Mouse (Mus musculus) layer of hippocampus, postnatal 10 days (tissue): ENCODE results near the gene Gm7579. TPM values are rescaled to one million over a fixed set of nuclear protein-coding genes. Genes with fewer than 3 reads are reported as not detected.
"Not testable (repeated sequence)": the region's sequence is repeated elsewhere in the genome, so short reads cannot be mapped to it uniquely, and the experiment has no call there.

ENCODE experiments used
- DNase-seq, 2 experiments: peaks; one replicate each; pipeline ENCODE4 v3.0.0; 2021; ENCODE audit warnings: low spot score in 2 of 2
- long read RNA-seq: library from polyadenylated mRNA; stranded (forward); transcript quantifications from one replicate; pipeline ENCODE4 v2.0.0, GENCODE M21; 2023
- total RNA-seq, 2 experiments: library from RNA; stranded (reverse); gene quantifications; 2 replicates each; pipeline ENCODE4 v1.2.3; 2021

The Gm7579 gene
- not detected for total RNA-seq
- long read RNA-seq, result 0 reads

DNA sequence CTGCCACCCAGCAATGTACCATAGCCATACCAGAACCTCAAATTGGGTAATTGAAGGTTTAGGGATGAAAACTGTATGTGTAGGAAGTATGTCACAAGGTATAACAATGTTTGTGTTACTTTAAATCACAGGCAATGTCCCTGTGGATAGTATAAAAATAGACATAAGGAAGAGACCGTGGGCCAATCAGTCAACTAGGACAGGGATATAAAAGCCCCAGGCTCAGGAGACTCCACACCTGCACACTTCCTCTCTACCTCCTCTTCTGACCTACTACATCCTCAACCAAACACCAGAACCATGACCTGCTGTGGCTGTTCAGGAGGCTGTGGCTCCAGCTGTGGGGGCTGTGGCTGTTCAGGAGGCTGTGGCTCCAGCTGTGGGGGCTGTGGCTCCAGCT is at the start of gene Gm7579:
Gm7579 (plus strand) TSS at position 301 of the 400 bp plus-strand sequence.
- DNase-seq, result no peak

DNA sequence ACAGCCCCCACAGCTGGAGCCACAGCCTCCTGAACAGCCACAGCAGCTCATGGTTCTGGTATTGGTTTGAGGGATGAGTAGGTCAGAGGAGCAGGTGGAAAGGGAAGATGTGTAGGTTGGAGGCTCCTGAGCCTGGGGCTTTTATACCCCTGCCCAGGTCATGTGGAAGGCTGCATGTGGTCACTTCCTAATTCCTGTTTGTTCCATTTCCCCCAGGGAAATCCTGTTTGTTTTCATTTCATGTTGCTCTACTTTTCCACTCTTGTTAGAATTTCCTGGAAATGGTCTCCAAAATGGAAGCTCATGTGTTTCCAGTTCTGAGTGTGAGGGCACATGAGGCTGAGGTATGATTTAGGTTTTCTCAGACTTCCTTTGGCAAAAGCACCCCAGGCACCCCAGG is 46.0 kb upstream of the Gm7579 start, which contains the start of gene Gm4553:
Gm4553 (minus strand) TSS at position 101 of the 400 bp plus-strand sequence.
- not testable (repeated sequence) for DNase-seq

DNA sequence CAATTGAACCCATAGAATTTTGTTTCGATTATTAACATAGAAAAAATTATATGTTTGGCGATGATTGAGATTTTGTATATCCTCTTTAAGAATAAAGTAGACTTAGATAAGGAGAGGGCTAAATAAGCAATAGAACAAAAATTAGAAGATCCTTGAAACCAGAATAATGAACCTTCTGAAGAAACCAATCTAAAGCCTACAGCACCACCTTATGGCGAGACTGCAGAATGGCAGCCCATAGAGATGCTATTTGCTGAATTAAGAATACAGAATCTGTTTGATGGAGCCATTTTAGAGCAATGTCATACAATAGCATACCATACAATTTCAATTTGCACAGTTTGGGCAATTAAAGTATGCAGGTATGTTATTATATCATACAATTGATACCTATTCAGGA is 41.8 kb upstream of the Gm7579 start:
- DNase-seq, result no peak

DNA sequence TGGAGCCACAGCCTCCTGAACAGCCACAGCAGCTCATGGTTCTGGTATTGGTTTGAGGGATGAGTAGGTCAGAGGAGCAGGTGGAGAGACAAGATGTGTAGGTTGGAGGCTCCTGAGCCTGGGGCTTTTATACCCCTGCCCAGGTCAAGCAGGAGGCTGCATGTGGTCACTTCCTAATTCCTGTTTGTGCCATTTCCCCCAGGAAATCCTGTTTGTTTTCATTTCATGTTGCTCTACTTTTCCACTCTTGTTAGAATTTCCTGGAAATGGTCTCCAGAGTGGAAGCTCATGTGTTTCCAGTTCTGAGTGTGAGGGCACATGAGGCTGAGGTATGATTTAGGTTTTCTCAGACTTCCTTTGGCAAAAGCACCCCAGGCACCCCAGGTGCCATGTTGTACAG is 35.8 kb upstream of the Gm7579 start, which contains the start of gene Krtap5-2:
Krtap5-2 (minus strand) TSS at position 101 of the 400 bp plus-strand sequence.
- DNase-seq, result not testable (repeated sequence)

DNA sequence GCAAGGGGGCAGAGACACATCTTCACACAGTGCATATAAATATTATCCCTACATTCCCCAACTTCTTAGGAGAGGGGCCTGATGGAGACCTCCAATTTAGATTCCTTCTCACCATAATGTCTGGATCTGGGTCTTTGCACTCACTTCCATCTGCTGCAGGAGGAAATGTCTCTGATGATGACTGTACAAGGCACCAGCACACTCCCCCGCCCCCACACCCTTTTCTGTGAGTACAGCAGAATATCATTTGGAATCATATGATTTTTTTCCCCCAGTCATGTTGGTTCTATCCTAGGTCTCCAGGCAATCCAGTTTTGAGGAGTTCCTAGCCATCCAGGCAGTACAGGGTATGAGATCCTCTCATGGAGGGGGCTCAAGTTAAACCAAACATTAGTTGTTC is 33.0 kb upstream of the Gm7579 start:
- DNase-seq, result no peak

DNA sequence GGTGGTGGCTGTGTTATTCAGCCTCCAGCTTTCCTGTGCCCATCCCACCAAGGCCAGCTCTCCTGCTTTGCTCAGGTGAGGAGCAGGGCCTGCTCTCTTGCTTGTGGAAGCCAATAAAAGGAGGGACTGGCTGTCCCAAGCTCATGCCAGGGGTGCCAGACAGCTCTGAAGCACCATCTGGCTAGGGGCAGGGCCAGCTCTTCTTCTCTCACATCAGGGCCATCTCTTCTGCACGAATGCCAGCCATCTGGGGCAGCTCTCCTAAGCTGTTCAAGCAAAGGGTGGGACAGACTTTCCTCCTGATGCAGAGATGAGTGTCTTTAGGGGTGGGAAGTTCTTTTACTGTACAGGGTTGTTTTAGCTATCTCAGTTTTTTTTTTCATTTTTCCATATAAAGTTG is 30.6 kb upstream of the Gm7579 start:
- no peak for DNase-seq

DNA sequence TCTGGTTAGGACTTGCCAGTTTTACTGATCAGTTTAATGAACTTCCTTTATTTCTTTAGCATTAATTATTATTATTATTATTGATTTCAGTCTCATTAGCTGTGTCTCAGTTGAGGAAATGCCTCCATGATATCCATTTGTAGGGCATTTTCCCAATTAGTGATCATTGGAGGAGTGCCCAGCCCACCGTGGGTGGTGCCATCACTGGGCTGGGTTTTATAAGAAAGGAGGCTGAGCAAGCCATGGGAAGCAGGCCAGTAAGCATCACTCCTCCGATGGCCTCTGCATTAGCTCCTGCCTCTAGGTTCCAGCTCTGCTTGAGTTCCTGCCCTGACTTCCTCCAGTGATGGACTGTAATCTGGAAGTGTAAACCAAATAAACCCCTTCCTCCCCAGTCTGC is 23.5 kb upstream of the Gm7579 start:
- no peak for DNase-seq

DNA sequence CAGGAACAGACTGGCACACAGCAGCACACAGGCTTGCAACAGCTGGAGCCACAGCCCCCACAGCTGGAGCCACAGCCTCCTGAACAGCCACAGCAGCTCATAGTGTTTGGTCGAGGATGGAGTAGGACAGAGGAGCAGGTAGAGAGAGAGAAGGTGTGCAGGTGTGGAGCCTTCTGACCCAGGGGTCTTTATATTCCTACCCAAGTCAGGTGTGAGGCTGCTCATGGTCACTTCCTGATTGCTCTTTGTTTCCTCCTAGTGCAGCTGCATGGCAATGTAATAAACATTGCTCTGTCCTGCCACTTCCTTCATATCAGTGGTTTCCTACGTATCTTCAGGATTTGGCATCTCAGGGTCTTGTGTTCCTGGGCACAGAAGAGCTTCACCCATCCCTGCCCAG is 21.4 kb upstream of the Gm7579 start, which contains the start of gene Gm10153:
Gm10153 (minus strand) TSS at position 101 of the 400 bp plus-strand sequence.
- no peak for DNase-seq

DNA sequence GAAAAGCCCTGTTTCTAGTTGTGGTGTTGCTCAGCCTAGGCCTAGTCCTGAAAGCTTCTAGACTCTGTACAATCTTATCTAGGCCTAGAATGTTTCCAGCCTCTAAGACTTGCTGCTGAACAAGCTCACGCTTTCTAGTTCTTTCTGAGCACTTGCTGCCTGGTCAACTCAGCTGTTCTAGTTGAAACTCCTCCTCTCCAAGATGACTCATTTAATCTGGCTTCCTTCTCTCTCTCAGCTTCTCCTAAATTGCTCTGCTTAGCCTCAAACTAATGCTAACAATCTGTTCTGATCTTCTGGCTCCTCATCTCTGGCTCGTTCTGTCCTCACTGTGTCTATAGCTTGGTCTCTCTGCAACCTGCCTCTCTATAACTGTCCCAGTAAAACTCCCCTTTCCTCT is 12.9 kb upstream of the Gm7579 start:
- DNase-seq, result no peak

DNA sequence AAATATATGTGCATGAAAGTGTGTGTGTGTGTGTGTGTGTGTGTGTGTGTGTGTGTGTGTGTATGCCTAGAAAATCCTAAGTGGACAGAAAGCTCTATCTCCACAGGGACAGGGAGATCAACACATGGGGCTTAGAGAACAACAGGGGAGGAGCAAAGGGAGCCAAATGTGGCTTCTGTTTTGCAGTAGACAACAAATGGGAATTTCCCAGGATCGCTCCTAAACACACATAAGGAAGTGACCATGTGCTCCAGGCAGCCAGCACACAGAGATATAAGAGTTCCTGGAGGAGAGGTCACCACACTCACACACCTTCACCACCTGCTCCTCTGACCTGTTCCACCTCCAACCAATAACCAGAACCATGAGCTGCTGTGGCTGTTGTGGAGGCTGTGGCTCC is 10.6 kb upstream of the Gm7579 start, which contains the start of gene Krtap5-3:
Krtap5-3 (plus strand) TSS at position 301 of the 400 bp plus-strand sequence.
- no peak for DNase-seq

DNA sequence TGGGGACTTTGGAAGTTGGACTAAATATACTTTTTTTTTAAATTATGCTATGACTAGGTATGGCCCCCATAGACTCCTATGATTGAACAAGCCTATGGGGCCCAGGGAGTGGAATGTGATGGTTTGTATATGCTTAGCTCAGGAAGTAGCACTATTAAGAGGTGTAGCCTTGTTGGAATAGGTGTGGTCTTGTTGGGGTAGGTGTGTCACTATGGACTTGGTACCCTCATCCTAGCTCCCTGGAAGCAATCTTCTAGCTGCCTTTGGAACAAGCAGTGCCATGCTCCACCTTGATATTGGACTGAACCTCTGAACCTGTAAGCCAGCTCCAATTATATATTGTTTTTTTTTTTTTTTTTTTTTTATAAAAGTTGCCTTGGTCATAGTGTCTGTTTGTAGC is 6.2 kb upstream of the Gm7579 start:
- DNase-seq, result no peak

DNA sequence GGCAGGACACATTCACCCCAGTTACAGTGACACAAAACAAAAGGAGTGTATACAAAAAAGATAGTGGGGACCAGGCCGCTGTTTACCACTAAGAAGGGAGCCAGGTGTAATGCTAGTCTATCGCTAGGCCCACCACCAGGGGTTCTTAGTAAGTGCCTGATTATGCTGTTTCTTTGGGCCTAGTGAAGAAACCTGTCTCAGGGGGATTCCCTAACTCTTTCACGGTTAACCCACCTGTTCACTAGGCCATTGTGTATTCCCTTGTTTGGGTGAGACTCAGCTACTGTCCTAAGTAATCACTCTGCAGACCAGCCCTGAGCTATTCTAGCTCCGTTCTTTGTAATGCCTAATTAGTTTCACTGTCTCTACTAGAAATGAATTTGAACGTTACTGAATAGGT is 4.8 kb upstream of the Gm7579 start:
- not testable (repeated sequence) for DNase-seq

DNA sequence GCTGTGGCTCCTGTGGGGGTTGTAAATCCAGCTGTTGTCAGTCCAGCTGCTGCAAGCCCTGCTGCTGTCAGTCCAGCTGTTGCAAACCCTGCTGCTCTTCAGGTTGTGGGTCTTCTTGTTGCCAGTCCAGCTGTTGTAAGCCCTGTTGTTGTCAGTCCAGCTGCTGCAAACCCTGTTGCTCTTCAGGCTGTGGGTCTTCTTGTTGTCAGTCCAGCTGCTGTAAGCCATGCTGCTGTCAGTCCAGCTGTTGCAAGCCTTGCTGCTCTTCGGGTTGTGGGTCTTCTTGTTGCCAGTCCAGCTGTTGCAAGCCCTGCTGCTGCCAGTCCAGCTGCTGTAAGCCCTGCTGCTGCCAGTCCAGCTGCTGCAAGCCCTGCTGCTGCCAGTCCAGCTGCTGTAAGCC is 477 bp downstream of the Gm7579 start:
- not testable (repeated sequence) for DNase-seq

DNA sequence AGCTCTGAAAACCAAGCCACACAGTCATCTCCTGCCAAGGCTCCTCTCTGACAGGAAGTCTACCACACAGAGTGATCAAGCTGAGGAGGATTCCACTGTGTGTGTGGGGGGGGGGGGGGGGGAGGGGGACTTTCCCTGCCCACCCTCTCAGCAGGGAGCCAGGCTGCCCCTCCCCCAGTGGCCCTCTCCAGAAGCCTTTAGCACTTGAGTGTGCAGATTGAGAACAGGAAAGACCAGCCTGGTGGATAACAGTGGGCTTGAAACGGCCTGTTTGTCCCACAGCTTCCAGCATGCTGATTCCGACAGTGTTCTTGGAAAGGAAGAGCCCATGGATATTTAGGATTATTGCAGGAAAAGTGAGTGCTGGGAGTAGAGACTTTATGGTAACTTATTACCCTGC is 12.9 kb downstream of the Gm7579 start:
- DNase-seq, result no peak

DNA sequence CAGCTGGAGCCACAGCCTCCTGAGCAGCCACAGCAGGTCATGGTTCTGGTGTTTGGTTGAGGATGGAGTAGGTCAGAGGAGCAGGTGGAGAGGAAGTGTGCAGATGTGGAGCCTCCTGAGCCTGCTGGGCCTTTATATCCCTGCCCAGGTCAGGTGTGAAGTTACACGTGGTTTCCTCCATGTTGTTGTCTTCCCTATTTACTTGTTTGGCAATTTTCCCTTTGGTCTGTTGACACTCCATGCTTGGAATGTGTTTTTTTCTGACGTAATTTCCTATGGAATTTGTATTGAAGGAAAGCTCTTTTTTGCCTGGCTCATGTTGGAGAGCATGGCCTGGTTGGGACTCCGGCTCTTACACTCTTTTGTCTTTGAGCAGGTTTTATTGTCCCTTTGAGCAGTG is 18.2 kb downstream of the Gm7579 start, which contains the start of gene Krtap5-5:
Krtap5-5 (minus strand) TSS at position 101 of the 400 bp plus-strand sequence.
- not testable (repeated sequence) for DNase-seq

DNA sequence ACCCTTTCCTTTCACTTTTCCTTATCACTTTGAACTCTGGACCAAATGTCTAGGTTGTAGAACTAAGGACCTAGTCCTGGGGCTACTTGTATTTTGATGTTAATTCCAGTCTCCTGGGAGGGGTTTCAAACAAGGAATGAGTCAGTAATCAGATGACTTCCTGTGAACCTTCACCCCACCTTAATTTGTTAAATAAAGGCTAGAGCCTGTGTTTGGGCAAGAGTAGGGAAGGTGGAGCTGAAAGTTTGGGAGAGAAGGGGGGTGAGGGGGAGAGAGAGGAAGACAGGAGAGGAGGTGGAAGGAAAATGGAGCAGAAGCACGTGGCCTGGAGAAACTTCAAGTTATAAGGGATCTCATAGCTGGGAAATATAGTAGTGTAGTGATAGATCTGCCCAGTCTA is 19.9 kb downstream of the Gm7579 start:
- DNase-seq, result no peak

DNA sequence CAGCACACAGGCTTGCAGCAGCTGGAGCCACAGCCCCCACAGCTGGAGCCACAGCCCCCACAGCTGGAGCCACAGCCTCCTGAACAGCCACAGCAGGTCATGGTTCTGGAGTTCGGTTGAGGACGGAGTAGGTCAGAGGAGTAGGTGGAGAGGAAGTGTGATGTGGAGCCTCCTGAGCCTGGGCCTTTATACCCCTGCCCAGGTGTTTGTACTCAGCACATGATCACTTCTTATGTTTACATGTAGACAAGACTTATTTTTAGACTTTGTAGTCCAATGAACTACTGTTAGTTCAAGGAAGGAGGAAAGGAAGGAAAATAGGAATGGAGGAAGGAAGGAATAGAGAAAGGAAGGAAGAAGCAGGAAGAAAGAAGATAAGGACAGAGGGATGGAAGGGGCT is 29.3 kb downstream of the Gm7579 start, which contains the start of gene Gm40460:
Gm40460 (minus strand) TSS at position 101 of the 400 bp plus-strand sequence.
- no peak for DNase-seq

DNA sequence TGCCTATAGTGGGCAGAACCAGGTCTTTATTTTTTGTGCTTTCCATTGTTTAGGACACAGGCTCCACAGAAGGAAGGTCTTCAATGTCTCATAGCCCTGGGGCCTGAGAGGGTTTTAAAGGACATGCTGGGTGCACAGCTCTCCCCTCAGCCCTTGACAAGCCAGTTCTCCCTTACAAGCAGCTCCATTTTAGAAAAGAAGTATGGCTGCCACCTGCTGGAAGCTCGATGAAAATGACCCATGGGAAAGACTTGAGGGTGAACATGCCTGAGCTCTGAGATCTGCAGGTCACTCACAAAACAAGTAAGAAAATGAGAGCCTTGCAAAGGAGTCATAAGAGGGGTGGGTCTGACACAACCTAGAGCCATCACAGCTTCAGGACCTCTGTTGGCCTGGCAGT is 38.2 kb downstream of the Gm7579 start:
- DNase-seq, result peak; percentile 56 to 66

DNA sequence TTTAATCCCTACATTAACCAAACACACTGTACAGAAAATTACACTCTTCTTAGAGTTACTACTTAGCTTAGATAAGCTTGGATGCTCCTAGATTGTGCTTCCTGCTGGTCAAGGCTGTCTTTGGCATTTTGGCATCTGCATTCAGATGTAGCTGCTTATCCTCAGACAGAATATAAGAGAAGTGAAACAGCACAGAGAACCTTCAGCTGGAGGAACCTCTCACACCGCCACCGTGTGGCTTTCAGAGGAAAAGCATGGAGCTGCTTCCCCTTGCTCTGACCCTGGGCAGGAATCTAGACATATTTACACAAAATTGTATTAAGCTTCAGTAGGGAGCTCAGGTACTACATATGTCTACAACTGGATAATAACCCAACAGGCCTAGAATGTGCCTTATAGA is 43.9 kb downstream of the Gm7579 start:
- DNase-seq, result peak; percentile 53 to 54

DNA sequence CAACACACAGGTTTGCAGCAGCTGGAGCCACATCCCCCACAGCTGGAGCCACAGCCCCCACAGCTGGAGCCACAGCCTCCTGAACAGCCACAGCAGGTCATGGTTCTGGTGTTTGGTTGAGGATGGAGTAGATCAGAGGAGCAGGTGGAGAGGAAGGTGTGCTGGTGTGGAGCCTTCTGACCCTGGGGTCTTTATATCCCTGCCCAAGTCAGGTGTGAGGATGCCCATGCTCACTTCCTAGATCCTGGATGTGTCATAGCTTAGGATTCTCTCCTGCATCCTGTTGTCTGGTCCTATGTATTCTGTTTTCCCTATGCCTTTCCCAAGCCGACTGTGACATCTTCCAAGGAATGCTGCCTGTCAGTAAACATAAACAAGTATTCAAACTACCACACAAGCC is 46.6 kb downstream of the Gm7579 start, which contains the start of gene Gm2431:
Gm2431 (minus strand) TSS at position 101 of the 400 bp plus-strand sequence.
- not testable (repeated sequence) for DNase-seq
